Mouse (Mus musculus) kidney, adult 8-10 months (tissue): ENCODE measurements around the gene Atp2b2.

Experiments used
- DNase-seq, 2 experiments: peaks; one replicate each; pipeline ENCODE4 v3.0.0; 2022

Atp2b2 gene

GRCm38 (mm10) chr6:113939442-113939841 lies 103.0 kb downstream of the Atp2b2 start:
- no peak for DNase-seq

- no peak for DNase-seq
Observed at GRCm38 (mm10) chr6:113936811-113937508, 105.5 kb downstream of the Atp2b2 start.

- DNase-seq, result no peak
Observed at GRCm38 (mm10) chr6:113936111-113936510, 106.3 kb downstream of the Atp2b2 start.

- no peak for DNase-seq
Observed at GRCm38 (mm10) chr6:113934692-113935091, 107.7 kb downstream of the Atp2b2 start.

- DNase-seq, result no peak
Observed at GRCm38 (mm10) chr6:113933261-113934151, 108.9 kb downstream of the Atp2b2 start.

GRCm38 (mm10) chr6:113929191-113929875 lies 113.1 kb downstream of the Atp2b2 start:
- no peak for DNase-seq

- no peak for DNase-seq
Observed at GRCm38 (mm10) chr6:113923249-113923648, 119.2 kb downstream of the Atp2b2 start.

- no peak for DNase-seq
Observed at GRCm38 (mm10) chr6:113920466-113920865, 121.9 kb downstream of the Atp2b2 start.

GRCm38 (mm10) chr6:113912753-113913152 lies 129.7 kb downstream of the Atp2b2 start:
- no peak for DNase-seq

- DNase-seq, result no peak
Observed at GRCm38 (mm10) chr6:113911094-113911493, 131.3 kb downstream of the Atp2b2 start.

- DNase-seq, result no peak
Observed at GRCm38 (mm10) chr6:113910411-113911055, 131.9 kb downstream of the Atp2b2 start.

GRCm38 (mm10) chr6:113909836-113910235 lies 132.6 kb downstream of the Atp2b2 start:
- no peak for DNase-seq

GRCm38 (mm10) chr6:113908066-113908465 lies 134.3 kb downstream of the Atp2b2 start:
- peak in 1 of 2 experiments; percentile 4 for DNase-seq

- no peak for DNase-seq
Observed at GRCm38 (mm10) chr6:113904406-113904805, 138.0 kb downstream of the Atp2b2 start.

GRCm38 (mm10) chr6:113896023-113896422 lies 146.4 kb downstream of the Atp2b2 start:
- DNase-seq, result no peak

- DNase-seq, result no peak
Observed at GRCm38 (mm10) chr6:113894008-113894407, 148.4 kb downstream of the Atp2b2 start.

GRCm38 (mm10) chr6:113892091-113892674 lies 150.2 kb downstream of the Atp2b2 start:
- DNase-seq, result no peak

GRCm38 (mm10) chr6:113891225-113891967 lies 151.0 kb downstream of the Atp2b2 start:
- DNase-seq, result no peak

- DNase-seq, result no peak
Observed at GRCm38 (mm10) chr6:113890858-113891213, 151.6 kb downstream of the Atp2b2 start.

- no peak for DNase-seq
Observed at GRCm38 (mm10) chr6:113890023-113890857, 152.2 kb downstream of the Atp2b2 start.

- no peak for DNase-seq
Observed at GRCm38 (mm10) chr6:113889180-113889579, 153.2 kb downstream of the Atp2b2 start.
